Mouse (Mus musculus) intestine, embryonic 16.5 days (tissue): ENCODE measurements around the gene Eml3. TPM values are rescaled to one million over a fixed set of nuclear protein-coding genes. Genes with fewer than 3 reads are reported as not detected.
A peak's percentile ranks its signal among the peaks of the same experiment; 100 is the strongest.

Experiments used
- ATAC-seq: fragments of 200-750 bp; cut with Nextera tagmentation; 2 replicates; pipeline ENCODE4 v1.8.0; 2017; ENCODE audit warnings: moderate TSS enrichment, moderate library complexity
- H3K27ac ChIP-seq: fragments of 300-500 bp; sonication (generic); 2 replicates; pipeline ENCODE4 v1.5.1; 2014; ENCODE audit warnings: mild to moderate bottlenecking, low read length
- H3K27me3 ChIP-seq: fragments of 300-500 bp; sonication (generic); replicated peaks from 2 replicates; pipeline ENCODE4 v1.6.1; 2014; ENCODE audit warnings: low read length, control low read depth, mixed read lengths; ENCODE audit not compliant: control insufficient read depth, insufficient read depth
- H3K36me3 ChIP-seq: fragments of 300-500 bp; sonication (generic); 2 replicates; pipeline ENCODE4 v1.6.1; 2014; ENCODE audit warnings: low read length, control low read depth; ENCODE audit not compliant: control insufficient read depth, insufficient read depth
- H3K4me1 ChIP-seq: fragments of 300-500 bp; sonication (generic); 2 replicates; pipeline ENCODE4 v1.6.1; 2014; ENCODE audit warnings: low read length, control low read depth, mixed read lengths; ENCODE audit not compliant: control insufficient read depth, insufficient read depth
- H3K4me2 ChIP-seq: fragments of 300-500 bp; sonication (generic); 2 replicates; pipeline ENCODE4 v1.6.1; 2014; ENCODE audit warnings: low read depth, low read length, control low read depth
- H3K4me3 ChIP-seq: fragments of 300-500 bp; sonication (generic); 2 replicates; pipeline ENCODE4 v1.5.1; 2014; ENCODE audit warnings: mild to moderate bottlenecking, low read length
- H3K9ac ChIP-seq: fragments of 300-500 bp; sonication (generic); 2 replicates; pipeline ENCODE4 v1.6.1; 2014; ENCODE audit warnings: low read depth, low read length
- H3K9me3 ChIP-seq: fragments of 300-500 bp; sonication (generic); 2 replicates; pipeline ENCODE4 v1.6.1; 2016; ENCODE audit warnings: low read length, control low read depth; ENCODE audit not compliant: control insufficient read depth
- WGBS: fragments of 180-500 bp; shearing (Covaris S2); extraction: QIAGEN DNeasy Blood & Tissue Kit; methylation state at CpG from one replicate; pipeline ENCODE4 v1.1.7; 2014; 5-methylcytosine and 5-hydroxymethylcytosine counted together
- polyA plus RNA-seq: library from polyadenylated mRNA; unstranded; fragments of >200 nt; fragmentation: Nextera tagmentation; extraction: Ambion mirVana; gene quantifications from 2 replicates; pipeline ENCODE4 v1.2.1, GENCODE M21; 2015

Eml3 gene
- polyA plus RNA-seq, 1 experiment from 2014 or later: 22.6 TPM

GRCm38 (mm10) chr19:8942276-8942964 is 13.1 kb downstream of the Eml3 start:
- H3K4me2 ChIP-seq: peak overlapping the region; percentile 63
- WGBS: under 1% methylated on average over 46 of the region's 46 CpGs
- peak overlapping the region; percentile 86 for H3K9ac ChIP-seq
- peaks cover 17% of the 10 kb centered on the region for H3K36me3 ChIP-seq
- H3K27ac ChIP-seq: peak overlapping the region; percentile 92
- H3K9me3 ChIP-seq: no peaks in the 10 kb centered on the region
- ATAC-seq: peak; percentile 54
- H3K4me3 ChIP-seq: peak overlapping the region; percentile 62
- H3K4me1 ChIP-seq: peaks cover 28% of the 10 kb centered on the region
- H3K27me3 ChIP-seq: no peaks in the 10 kb centered on the region

DNA sequence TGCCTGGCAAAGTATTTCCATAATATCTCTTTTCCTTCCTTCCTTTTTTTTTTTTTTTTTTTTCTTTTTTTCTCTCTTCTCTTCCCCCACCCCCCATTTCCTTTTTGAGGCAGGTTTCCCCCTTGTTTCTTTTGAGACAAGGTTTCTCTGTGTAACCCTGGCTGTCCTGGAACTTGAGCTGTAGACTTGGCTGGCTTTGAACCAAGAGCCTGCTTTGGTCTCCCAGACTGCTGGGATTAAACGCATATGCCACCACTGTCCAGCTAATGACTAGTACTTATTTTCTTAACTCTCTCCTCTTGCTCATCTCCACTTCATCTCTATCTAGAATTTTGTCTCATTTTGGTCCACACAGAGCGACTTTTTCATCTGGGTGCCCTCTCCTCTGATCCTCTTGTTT is 13.7 kb downstream of the Eml3 start:
- Histone ChIP-seq H3K36me3 (peaks cover 20% of the 10 kb centered on the region), H3K9ac (peak overlapping the region; percentile 86), H3K4me1 (peaks cover 28% of the 10 kb centered on the region), H3K27ac (peak overlapping the region; percentile 33), H3K4me3 (peak overlapping the region; percentile 62), H3K9me3 (no peaks in the 10 kb centered on the region), H3K4me2 (peak overlapping the region; percentile 63), H3K27me3 (no peaks in the 10 kb centered on the region)
- no peak for ATAC-seq
- 59% methylated on average over 2 of the region's 2 CpGs for WGBS

DNA sequence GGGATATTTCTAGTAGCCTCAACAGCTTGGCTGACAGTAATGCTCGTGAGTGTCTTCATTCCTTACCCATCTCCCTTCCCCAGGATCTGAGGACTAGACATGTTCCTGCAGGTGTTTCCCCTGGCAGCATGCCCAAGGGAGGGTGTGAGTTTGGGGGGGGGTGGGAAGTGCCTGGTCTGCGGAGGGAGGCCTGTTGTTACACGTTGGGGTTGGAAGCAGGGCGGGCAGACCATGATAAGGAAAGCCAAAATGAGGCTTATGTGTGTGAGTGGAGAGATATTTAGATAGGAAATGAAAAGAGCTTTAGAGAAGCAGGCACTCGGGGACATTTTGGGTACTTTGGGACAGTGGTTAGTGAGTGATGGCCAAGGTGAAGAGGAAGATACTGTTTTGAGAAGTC is 14.7 kb downstream of the Eml3 start:
- WGBS: 39% methylated on average over 5 of the region's 5 CpGs
- Histone ChIP-seq H3K9me3 (no peaks in the 10 kb centered on the region), H3K27ac (0 out of 2 replicates have a peak overlapping the region, but pooled peaks have one; percentile 25), H3K4me2 (peak overlapping the region; percentile 63), H3K27me3 (no peaks in the 10 kb centered on the region), H3K36me3 (peaks cover 20% of the 10 kb centered on the region), H3K9ac (peak overlapping the region; percentile 26), H3K4me1 (peaks cover 28% of the 10 kb centered on the region), H3K4me3 (0 out of 2 replicates have a peak overlapping the region, but pooled peaks have one; percentile 13)
- no peak for ATAC-seq

DNA sequence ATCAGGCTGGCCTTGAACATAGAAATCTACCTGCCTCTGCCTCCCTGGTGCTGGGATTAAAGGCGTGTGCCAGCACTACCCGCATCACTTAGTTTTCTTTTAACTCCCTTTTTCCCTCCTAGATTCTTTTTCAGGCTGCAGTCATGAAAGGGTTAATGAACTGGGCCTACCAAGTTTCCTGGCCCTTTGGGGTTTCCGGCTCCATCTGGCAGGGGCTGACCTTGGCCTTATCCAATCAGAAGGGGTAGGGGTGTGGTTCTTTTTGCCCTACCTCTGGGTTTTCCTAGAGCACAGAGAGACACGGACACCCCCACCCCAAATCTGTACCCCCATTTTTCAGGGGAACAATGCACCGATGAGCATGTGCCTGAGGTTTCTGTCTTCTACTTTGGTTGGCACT is 15.4 kb downstream of the Eml3 start:
- peaks cover 20% of the 10 kb centered on the region for H3K36me3 ChIP-seq
- peak overlapping the region; percentile 37 for H3K4me3 ChIP-seq
- peak overlapping the region; percentile 58 for H3K9ac ChIP-seq
- H3K27me3 ChIP-seq: no peaks in the 10 kb centered on the region
- no peaks in the 10 kb centered on the region for H3K9me3 ChIP-seq
- 23% methylated on average over 5 of the region's 5 CpGs for WGBS
- no peak for ATAC-seq
- peak overlapping the region; percentile 41; the same call in 1 of the 2 replicates for H3K27ac ChIP-seq
- H3K4me1 ChIP-seq: peaks cover 28% of the 10 kb centered on the region
- peak overlapping the region; percentile 56 for H3K4me2 ChIP-seq

GRCm38 (mm10) chr19:8945251-8945650 is 15.9 kb downstream of the Eml3 start:
- 78% methylated on average over 6 of the region's 6 CpGs for WGBS

DNA sequence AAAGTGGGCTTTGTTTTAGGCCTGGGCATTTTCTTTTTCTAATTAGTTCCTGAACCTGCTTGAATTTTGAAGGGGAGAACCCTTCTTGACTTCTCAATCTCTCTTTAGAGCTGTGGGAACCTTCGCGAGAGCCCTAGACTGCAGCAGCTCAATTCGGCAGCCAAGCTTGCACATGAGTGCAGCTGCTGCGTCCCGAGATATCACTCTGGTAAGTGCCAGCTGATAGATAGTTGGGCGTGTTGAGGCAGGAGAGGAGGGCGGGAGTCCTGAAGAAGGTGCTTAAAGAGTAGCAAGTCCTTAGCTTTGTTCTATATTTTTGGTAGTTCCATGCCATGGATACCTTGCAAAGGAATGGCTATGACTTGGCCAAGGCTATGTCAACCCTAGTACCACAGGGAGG is 17.6 kb downstream of the Eml3 start:
- Histone ChIP-seq H3K36me3 (peaks cover 27% of the 10 kb centered on the region), H3K27me3 (no peaks in the 10 kb centered on the region), H3K4me1 (peaks cover 19% of the 10 kb centered on the region), H3K4me3 (no peak overlapping the region), H3K9me3 (no peaks in the 10 kb centered on the region), H3K27ac (no peak overlapping the region), H3K4me2 (no peak overlapping the region), H3K9ac (no peak overlapping the region)
- ATAC-seq: no peak
- 92% methylated on average over 7 of the region's 7 CpGs for WGBS

More at GRCm38 (mm10) chr19:8945251-8945650, 15.9 kb downstream of the Eml3 start:
- no peaks in the 10 kb centered on the region for H3K27me3 ChIP-seq
- peaks cover 28% of the 10 kb centered on the region for H3K4me1 ChIP-seq
- peak overlapping the region; percentile 56 for H3K4me2 ChIP-seq
- H3K9me3 ChIP-seq: no peaks in the 10 kb centered on the region
- H3K4me3 ChIP-seq: peak overlapping the region; percentile 37
- H3K9ac ChIP-seq: peak overlapping the region; percentile 58
- H3K36me3 ChIP-seq: peaks cover 20% of the 10 kb centered on the region
- H3K27ac ChIP-seq: peak overlapping the region; percentile 41; the same call in 1 of the 2 replicates
- ATAC-seq: no peak

- H3K4me1 ChIP-seq: peaks cover 9% of the 10 kb centered on the region
- 91% methylated on average over 5 of the region's 5 CpGs for WGBS
- H3K27ac ChIP-seq: no peak overlapping the region
- peaks cover 27% of the 10 kb centered on the region for H3K36me3 ChIP-seq
- H3K9ac ChIP-seq: no peak overlapping the region
- ATAC-seq: no peak
- H3K27me3 ChIP-seq: no peaks in the 10 kb centered on the region
- H3K4me3 ChIP-seq: no peak overlapping the region
- no peak overlapping the region for H3K4me2 ChIP-seq
- H3K9me3 ChIP-seq: no peaks in the 10 kb centered on the region
Measured at GRCm38 (mm10) chr19:8950190-8950589, 20.8 kb downstream of the Eml3 start.

- H3K4me2 ChIP-seq: no peak overlapping the region
- 88% methylated on average over 9 of the region's 9 CpGs for WGBS
- H3K4me3 ChIP-seq: no peak overlapping the region
- H3K36me3 ChIP-seq: peaks cover 18% of the 10 kb centered on the region
- no peaks in the 10 kb centered on the region for H3K9me3 ChIP-seq
- H3K27me3 ChIP-seq: no peaks in the 10 kb centered on the region
- no peak overlapping the region for H3K9ac ChIP-seq
- no peak for ATAC-seq
- no peak overlapping the region; the same call in 1 of the 2 replicates for H3K27ac ChIP-seq
- H3K4me1 ChIP-seq: peaks cover 9% of the 10 kb centered on the region
Measured at GRCm38 (mm10) chr19:8952241-8952640, 22.9 kb downstream of the Eml3 start.

- peak within 1 kb of the TSS; percentile 82 for H3K9ac ChIP-seq
- H3K4me2 ChIP-seq: peak within 1 kb of the TSS; percentile 84
- H3K36me3 ChIP-seq: peaks cover 7% of the 10 kb centered on the region
- peak; percentile 96 for ATAC-seq
- 3% methylated on average over 46 of the region's 46 CpGs for WGBS
- peak within 1 kb of the TSS; percentile 75 for H3K4me3 ChIP-seq
- no peaks in the 10 kb centered on the region for H3K27me3 ChIP-seq
- H3K4me1 ChIP-seq: peaks cover 9% of the 10 kb centered on the region
- no peaks in the 10 kb centered on the region for H3K9me3 ChIP-seq
- H3K27ac ChIP-seq: peak within 1 kb of the TSS; percentile 82
Measured at GRCm38 (mm10) chr19:8953135-8954039, 24.0 kb downstream of the Eml3 start, which contains the start of gene Tut1. TSS of gene Tut1 (plus strand) at chr19:8953847.
